Mouse (Mus musculus): ENCODE results near the gene Npnt.

DNA sequence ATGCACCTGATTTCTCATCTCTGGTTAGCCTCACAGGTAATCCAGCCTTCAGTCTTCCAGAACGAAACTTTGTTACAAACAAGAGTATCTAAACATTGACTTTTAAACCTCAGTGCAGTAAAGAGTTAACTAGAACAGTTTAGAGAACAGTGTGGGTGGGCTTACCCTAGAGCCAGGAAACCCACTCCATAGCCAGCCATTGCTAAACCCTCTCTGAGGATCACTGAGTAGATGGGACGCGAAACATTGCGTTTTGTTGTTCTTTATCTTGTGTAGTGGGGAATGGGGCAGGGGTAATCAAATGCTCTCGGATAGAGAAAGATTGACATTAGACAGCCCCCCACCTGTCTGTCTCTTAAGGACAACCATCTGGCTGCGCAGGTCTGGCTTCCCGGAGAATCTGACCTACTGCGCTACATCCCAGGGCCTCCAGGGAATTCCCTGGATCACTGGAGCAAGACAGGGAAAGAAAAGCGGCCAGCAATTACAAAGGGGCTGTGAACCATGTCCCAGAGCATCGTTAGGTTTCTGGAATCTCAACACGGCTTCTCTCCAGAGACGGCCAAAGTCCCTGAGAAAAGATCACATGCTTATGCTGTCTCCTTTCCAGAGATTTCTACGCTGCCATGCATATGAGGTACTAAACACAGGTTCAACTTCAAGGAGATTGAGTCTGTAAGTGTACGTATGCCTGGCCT lies 73.9 kb downstream of the Npnt start:
- TF ChIP-seq POLR2A (IDR thresholded peaks at IDR 0.05; ENCODE audit: insufficient read depth, low read length) (no peak), CTCF (IDR thresholded peaks at IDR 0.05; ENCODE audit: low read depth, low read length) (no peak)
